Mouse (Mus musculus): ENCODE results near the gene Ttll6. TPM values are rescaled to one million over a fixed set of nuclear protein-coding genes. Genes with fewer than 3 reads are reported as not detected.

The Ttll6 gene
- polyA plus RNA-seq, 2 experiments from 2014 or later = 0.11 TPM; not detected in 1

- no peak for ATAC-seq
Observed at GRCm38 (mm10) chr11:96169016-96169415, 35.4 kb downstream of the Ttll6 start.

DNA sequence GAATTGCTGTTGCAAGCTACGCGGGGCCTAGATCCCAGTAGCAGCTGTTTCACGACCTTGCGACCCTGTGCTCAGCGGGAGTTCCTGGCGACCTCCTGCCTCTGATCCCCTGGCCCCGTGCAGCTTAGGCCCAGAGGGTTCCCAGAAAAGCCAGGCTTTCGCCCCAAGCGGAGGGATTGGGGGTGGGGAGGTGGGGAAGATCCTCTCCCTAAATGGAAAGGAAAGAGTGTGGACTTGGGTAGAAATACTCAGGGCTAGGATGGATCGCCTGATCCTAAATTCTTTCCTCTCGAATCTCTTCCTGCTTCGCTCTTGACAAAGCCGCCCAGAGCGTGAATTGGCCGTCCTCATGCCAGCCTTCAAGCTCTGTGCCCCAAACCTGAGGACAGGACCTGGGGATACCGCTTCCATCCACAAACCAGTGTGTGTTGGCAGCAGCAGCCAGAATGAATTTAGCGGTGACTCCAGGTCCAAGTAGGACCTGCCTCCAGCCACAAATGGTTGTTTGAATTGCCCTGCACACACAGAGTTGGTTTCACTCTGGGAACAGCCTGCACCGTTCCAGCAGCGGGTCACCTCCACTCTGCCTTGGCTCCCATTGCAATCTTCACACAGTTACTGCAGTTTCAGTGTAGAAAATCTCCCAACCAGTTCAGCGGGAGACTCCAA lies 37.3 kb downstream of the Ttll6 start:
- no peak for ATAC-seq

- no peak for ATAC-seq
Observed at GRCm38 (mm10) chr11:96171601-96172000, 38.0 kb downstream of the Ttll6 start.

DNA sequence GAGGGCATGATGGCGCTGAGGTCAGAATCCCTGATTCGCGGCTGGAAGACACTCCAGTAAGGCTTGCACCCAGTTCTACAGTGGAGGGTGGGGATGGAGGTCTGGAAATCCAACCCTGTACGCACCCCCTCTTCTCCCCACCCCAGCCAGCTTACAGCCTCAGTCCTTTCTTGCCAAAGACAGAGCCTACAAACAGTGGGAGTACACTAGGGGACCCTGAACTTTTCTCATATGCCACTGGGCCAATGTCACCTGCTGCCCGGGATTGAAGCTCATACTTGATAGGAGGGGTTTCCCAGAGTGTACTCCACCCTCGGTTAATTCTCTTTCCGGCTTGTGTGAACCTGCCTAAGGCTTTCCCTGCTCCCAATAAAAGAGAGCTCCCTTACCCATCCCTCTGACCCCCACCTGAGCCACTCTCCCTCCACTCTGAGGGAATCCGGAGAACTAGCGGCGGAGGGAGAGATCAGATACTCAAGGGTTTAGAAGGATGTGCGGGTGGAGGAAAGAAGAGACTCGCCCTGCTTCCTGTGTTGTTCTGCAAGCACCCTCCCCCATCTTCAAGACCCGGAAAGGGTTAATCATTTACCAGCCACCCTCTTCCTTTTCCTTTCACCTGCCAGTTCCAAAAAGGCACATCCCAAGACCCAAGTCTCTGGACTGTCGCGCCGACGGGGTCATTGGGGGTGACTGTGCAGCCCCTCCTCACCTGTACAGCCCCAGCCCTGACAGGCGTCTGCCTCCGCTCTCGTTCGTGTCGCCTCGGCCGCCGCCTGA lies 39.1 kb downstream of the Ttll6 start:
- ATAC-seq = peak; percentile 54

GRCm38 (mm10) chr11:96173288-96173840 lies 39.8 kb downstream of the Ttll6 start:
- ATAC-seq = no peak

GRCm38 (mm10) chr11:96174881-96175280 lies 41.3 kb downstream of the Ttll6 start:
- no peak for ATAC-seq

DNA sequence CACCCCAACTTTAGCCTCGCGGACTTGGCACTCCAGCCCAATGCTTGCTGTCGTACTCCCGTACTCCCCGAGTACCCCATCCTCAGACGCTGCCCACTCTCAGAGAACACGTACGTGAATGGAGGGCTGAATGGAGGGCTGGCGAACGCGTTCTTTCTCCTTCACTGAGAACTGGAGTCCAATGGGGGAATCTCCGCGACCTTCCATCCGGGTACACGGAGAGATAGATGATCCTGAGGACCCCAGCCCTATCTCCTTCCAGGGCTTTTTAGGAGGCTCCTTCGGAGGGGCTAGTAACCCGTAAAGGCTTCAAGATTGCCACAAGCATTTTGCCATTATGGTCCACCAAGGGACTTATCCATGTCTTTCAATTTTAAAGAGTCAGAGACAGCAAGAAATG lies 41.9 kb downstream of the Ttll6 start:
- ATAC-seq = no peak

DNA sequence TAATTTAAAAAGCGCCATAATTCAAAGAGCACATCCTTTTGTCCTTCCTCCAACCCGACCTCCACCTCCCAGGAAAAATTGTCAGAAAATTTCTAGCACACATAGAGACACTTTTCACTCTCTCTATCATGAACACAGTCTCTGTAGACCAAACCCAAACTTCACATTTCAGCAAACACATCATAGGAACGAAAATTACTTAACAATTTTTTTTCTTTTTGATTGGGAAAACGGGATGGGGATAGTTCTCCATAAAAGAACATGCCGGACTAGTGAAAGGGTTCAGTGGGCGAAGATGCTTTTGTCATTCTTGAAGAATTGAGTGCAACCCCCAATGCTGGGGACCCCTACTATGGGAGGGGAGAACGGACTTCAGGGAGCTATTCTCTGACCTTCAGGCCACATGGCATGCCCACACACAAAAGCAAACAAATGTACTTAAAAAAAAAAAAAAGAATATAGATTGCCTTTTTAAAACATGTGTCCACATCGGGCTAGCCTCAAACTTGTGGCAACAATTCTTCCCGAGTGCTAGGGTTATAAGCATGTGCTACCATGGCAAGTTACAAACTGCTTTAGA lies 42.5 kb downstream of the Ttll6 start:
- no peak for ATAC-seq

DNA sequence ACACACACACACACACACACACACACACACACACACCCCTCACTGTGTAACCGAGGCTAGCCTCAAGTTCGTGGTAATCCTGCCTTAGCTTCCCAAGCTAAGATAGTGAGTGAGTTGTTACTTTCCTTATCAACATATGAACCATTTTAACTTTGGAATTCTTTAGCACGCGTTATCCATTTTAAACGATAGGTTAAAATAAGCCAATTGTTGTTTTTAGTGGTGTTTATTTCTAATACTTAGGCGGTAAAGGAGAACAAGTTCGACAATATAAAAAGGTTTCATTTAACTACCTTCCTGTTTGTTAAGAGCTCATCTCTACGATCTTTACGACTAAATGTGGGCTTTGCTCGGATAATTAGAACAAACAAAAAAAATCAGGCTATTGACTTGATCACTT lies 43.3 kb downstream of the Ttll6 start:
- no peak for ATAC-seq

DNA sequence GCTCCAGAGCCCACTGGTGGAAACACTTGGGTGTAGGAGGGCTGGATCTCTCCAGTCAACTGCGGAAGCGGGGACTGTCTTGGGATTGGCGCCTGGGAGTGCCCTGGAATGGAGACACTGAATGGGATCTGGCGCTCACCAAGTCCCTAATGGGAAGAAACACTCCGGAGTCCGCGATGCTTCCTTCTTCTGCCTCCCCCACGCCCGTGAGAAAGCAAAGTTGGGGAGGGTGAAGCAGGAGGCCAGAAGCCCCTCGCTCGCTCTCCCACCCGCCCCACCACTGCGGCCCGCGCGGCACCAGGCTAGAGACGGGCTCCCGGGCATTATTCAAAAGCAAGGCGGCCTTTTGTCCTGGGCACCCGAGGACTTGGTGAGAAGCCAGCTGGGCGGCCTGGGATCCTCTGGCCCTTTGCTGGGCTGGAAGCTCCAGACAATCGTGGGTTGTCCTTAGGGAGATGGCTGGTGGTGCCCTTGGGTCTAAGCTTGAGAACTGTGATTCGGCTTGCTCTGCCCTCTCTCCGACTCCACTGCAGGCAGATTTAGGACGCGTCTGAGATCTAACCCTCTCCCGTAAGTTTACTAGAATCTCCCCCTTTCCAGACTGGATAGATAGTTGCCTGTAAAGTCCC lies 44.1 kb downstream of the Ttll6 start:
- no peak for ATAC-seq

DNA sequence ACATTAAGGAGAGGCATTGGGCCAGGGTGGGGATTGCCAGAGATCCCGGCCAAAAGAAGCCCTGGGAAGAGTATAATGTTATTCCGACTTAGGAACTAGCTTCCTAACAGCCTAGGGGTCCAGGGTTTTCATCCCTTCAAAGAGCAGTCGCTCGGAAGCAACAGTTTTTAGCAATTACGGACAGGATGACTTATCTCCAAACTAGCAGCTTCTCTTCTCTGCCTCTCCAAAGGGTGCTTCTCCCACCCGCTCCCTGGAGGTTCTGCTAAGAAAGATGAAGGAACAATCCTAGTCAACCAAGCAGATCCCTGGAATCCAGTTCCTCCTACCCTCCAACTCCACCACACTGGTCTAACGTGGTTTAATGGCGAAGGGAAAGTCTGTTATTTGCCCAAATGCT lies 44.8 kb downstream of the Ttll6 start:
- ATAC-seq = no peak

DNA sequence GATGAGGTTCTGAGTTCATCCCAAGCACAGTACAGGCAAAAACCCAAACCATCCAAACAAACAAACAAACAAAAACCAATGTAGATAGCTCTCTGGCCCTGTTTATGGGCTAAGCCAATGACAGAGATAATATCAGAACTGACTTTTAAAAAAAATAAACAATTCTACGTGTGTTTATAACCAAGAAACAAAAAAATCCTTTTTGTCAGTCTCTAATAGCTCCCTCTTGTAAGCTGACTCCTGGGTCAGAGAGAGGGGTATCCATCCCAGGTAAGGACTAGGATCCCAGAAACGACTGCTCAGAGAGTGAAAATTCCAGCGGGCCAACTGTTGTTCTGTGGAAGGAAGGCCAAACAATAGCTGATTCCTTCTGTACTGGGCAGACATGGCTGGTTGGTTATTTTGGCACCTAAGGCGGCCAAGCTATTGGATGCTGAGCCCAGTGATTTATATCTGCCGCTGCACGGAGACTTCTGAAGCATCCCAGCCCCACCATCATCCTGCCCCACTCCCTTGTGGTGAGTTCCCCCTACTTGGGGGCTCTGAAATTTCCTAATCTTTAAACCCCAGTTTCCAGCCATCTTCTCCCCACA lies 45.4 kb downstream of the Ttll6 start:
- no peak for ATAC-seq

DNA sequence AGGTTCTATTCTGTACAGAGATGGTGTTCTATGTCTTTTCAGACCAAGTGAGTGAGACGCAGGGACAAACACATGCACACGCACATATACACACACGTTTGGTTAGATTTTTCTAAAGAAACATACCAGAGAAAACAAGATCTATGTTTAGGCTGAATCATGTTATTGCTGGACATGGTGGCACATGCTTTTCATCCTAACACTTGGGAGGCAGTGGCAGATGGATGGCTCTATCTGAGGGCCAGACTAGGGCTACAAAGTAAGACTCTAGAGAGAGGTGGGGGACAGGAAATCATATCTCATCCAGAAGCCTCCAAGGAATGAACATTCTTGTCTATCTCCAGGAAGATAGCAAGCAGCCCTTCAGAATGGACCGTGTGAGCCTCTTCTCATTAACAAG lies 47.5 kb downstream of the Ttll6 start:
- no peak for ATAC-seq

DNA sequence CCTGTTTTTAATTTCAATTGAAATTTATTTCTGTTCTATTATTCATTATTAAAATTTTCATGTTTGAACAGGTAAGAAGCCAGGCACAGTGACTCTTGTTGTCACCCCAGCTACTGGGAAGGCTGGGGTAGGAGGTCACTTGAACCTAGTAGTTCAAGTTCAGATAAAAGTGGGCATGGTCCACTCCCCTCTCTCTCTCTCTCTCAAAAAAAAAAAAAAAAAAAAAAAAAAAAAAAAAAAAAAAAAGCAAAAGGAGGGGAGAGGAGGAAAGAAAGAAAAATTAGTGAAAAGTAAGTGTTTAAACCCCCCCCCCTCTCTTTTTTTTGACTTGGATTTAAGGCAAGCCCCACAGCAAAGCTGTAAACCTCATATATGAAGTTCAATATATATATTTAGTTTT lies 50.6 kb downstream of the Ttll6 start:
- ATAC-seq = no peak

DNA sequence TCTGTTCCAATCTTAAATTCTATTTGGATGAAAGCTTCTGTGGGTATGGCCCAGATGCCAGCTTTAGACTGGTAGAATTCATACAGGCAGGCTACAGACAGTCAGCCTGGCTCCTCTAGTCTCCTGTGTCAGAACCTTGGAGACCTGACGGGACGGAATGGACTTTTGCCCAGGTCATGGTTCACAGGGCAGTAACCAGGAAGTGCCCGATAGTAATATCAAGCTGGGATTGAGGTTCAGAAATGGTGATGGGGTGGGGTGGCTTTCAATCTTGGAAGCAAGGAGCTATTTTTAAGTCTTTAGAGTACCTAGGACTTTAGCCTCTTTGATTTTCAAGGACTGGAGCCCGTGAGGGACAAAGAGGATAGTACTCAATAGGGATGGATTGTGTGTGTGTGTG lies 53.7 kb downstream of the Ttll6 start:
- ATAC-seq = no peak

DNA sequence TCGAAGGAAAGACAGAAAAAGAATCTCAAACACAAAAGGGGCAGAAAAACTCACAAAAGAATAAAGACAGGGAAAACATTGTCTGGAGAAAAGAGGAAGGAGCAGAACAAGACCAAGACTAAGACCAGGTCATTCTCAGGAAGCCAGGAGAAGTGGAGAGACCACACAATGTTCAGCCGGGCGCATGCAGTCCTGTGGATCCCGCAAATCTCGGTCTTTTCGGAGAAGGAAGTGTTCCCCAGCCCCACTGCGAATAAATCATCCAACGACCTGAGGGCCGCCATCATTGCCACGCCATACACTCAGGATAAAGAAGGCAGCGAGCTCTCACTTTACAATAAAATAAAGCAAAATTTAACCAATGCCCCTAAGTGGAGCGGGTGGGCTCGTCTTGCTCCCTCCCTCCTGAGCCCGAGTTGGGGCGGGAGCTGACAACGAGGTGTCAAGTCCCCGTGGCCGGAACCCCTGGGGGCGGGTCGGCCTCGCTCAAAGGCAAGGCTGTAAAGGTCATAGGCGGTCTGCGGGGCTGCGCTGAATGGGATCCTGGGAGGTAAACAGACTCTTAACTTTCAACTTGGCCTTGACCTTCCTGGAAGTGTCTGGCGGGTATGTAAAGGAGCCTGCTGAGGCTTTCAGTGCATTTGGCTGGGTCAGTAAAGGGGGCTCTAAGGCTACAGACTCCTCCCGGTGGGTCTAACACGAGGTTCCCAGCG lies 56.4 kb downstream of the Ttll6 start:
- no peak for ATAC-seq

- ATAC-seq = no peak
Observed at GRCm38 (mm10) chr11:96191132-96191531, 57.5 kb downstream of the Ttll6 start.

- no peak for ATAC-seq
Observed at GRCm38 (mm10) chr11:96193521-96194400, 60.2 kb downstream of the Ttll6 start, which contains the start of gene Hoxb13. Gene Hoxb13, plus strand, starts transcription at chr11:96194316.

DNA sequence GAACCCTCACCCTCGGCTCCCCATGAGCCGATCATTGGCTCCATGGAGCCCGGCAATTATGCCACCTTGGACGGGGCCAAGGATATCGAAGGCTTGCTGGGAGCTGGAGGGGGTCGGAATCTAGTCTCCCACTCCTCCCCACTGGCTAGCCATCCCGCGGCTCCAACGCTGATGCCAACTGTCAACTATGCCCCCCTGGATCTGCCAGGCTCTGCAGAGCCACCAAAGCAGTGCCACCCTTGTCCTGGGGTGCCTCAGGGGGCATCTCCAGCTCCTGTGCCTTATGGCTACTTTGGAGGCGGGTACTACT lies 60.8 kb downstream of the Ttll6 start:
- no peak for ATAC-seq

- ATAC-seq = no peak
Observed at GRCm38 (mm10) chr11:96194961-96195640, 61.5 kb downstream of the Ttll6 start.
